Mouse (Mus musculus) layer of hippocampus, postnatal 10 days (tissue): ENCODE results near the gene Krtdap. TPM values are rescaled to one million over a fixed set of nuclear protein-coding genes. Genes with fewer than 3 reads are reported as not detected.
A peak's percentile ranks its signal among the peaks of the same experiment; 100 is the strongest.
"Not testable (repeated sequence)": the region's sequence is repeated elsewhere in the genome, so short reads cannot be mapped to it uniquely, and the experiment has no call there.

Experiments
- DNase-seq, 2 experiments: peaks; one replicate each; pipeline ENCODE4 v3.0.0; 2021; ENCODE audit warnings: low spot score in 2 of 2
- total RNA-seq, 2 experiments: library from RNA; stranded (reverse); gene quantifications; 2 replicates each; pipeline ENCODE4 v1.2.3; 2021

The Krtdap gene
- total RNA-seq, 2 experiments from 2014 or later: not detected

DNA sequence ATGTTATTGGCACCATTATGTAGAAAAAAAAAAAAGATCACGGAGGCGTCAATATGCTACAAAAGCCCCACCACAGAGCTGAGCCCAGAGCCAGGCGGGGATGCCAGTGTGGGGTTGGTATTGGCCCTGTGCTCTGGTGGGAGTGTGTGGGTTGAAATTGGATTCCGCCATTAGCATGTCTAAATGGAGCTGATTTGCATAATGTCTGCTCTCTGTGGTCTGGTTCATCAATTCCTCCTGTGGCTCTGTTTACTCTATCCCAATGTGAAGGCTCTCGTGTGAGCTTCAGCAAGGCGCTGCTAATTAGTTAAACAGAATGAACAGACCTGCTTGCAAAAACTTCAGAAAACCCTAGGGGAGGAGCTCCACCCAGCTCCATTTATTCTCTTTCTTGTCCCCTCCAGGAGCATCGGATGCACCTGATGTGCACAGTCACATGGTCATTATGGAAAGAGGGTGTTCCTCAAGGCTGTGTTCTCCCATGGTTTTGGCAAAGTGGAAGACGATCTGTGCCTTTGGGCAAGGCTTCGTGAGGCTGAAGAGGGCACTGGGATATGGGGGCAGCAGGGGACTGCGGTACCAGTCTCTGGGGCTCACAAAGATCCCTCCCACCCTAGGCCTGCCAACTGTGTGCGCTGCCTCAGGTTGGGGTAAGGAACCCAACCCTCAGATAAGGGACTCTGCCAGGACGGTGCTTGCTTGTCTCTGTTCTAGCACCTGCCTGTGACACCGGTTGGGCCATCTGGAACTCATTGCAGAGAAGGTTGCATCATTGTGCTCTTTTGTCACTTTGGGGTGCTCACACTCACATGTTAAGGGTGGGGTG lies 1.8 kb upstream of the Krtdap start:
- DNase-seq: peak; percentile 44 to 61

DNA sequence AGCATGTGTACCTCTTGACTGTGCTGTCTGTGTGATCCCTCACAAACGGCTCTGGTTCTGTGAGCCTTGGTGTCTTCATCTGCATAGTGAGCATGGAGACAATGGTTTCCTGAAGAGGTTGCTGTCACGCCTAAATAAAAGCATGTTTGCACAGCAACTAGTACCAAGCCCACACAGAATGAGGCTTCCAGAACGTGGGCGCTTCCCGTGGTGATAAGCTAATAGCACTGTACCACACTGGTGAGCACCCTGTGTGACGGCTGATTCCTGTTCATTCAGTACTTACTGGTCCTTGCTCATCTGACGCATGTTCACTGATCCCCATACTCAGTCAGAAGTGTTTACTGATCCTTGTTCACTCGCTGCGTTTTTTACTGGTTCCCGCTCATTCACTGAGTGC lies 2.4 kb downstream of the Krtdap start:
- DNase-seq: no peak

DNA sequence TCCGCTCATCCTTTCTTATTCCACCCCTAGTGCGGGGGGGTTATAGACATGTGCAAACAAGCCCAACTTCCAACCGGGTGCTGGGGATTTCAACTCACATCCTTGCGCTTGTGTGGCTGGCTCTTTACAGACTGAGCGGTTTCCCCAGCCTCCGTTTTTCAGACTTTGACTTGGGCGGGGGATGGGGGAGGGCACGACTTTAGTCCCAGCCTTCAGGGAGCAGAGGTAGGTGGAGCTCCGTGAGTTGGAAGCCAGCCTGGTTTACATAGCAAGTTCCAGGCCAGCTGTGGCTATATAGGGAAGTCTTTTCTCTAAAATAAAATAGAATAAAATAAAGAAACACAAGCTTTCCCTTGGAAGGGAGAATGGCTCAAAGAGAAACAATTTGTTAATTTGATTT lies 4.2 kb downstream of the Krtdap start:
- no peak for DNase-seq

DNA sequence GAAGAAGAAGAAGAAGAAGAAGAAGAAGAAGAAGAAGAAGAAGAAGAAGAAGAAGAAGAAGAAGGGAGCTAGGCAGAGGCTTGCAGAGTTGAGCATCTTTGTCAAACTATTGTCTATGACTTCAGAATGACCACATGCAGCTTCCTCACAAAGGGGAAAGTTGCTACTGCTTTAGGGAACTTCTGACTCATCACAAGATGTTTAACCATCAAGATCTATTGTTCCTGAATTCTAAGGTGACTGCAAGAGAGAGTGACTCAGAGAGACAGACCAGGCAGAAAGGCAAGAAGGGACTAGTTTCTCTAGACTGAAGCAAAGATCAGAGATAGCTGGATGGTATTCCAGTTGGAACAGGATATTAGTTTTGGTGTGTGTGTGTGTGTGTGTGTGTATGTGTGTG lies 7.2 kb downstream of the Krtdap start:
- no peak for DNase-seq

DNA sequence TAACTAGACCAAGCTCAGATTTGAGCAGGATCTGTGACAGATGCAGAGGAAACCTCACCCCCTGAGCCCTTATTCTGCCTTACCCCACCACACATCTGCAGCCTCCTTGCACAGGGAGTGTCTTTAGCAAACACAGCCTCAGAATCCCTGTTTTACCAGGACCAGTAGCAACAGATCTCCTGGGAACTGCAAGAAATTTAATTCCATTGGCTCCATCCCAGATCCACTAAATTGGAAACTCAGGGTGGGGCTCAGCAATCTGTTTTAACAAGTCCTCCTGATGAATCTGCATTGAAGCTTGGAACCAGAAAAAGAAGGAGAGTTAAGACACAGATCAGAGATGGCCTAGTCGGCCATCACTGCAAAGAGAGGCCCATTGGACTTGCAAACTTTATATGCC lies 9.1 kb downstream of the Krtdap start:
- no peak for DNase-seq

DNA sequence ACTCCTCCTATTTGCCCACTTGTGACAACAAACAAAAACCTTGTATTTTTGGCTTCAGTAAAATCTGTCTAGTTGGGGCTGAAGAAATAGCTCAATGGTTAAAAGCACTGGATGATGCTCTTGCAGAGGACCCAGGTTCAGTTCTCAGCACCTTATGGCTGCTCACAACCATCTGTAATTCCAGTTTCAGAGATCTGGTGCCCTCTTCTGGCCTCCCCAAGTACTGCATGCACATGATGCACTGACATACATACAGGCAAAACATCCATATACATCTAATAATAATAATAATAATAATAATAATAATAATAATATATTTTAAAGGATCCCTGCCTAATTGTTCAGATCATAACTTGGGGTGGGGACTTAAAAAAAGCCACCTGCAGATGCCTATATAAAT lies 13.0 kb downstream of the Krtdap start:
- no peak for DNase-seq

DNA sequence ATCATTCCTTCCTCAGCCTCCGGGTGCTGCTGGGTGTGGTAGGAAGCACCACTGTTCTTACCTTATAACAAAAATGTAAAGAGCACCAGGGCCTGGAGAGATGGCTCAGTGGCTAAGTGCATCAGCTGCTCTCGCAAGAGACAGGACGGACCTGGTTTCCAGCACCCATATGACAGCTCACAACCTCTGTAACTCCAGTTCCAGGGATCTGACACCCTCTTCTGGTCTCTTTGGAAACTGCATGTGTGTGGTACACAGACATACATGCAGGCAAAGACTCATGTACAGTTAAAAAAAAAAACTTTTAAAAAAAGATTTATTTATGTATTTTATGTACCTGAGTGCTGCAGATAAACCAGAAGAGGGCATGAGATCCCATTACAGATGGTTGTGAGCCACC lies 15.6 kb downstream of the Krtdap start:
- no peak for DNase-seq

DNA sequence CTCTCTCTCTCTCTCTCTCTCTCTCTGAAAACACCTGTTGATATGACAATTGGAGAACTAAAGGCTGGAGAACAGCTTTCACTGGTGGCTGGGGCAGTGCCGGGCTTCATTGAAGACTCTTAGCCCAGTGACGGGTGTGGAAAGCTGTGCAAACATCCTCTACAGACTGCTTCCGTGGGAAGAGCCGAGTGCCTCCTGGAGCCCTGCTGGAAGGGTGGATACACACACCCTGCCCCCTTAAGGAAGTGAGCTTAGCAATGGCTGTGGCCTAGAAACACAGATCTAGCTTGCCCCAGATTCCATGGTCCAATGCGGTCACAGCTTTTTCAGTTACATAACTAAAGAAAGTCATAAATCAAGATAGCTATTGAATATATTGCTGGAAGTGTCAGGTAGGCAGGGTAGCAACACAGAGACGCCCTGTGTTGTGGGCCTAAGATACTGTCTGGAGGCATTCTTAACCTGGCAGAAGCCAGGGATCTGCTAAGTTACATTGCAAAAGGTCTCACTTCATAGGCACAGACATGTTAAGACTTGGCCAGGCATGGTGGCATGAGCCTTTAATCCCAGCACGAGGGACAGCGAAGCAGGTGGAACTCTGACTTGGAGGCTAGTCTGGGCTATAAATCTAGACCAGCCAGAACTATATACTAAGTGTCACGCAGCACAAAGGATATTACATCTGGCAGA lies 16.5 kb downstream of the Krtdap start:
- no peak for DNase-seq

DNA sequence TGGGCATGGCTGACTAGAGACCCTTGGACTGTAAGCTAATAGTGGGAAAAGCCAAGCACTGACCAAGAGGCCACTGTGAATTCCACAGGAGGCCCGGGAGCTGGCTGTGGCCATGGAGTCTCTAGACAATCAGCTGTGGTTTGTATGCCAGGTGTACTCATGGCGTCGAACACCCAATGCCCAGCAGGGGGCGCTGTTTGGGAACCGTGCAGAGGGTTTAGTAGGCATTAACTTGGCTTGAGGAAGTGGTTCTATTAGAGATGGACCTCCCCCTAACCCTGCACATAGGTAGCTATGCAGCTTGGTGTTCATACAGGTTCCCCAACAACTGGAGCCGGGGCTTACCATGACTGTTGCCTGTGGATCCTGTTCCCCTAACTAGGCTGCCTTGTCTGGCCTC lies 18.2 kb downstream of the Krtdap start:
- DNase-seq: no peak

DNA sequence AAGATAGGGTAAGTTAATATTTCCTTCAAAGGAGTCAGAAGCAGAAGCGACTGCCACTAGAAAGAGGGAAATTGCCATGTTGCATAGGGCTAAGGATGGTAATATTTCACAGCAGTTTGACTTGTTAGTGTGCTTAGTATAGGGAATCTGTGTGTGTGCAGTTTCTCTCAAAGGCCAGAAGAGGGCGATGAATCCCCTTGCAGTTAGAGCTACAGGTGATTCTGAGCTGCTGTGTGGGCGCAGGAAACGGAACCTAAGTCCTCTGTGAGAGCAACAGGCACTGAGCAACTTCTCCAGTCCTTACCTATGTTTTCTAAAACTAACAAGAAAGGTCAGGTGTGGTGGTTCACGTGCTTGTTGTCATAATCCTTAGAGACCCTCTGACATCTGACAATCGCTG lies 22.6 kb downstream of the Krtdap start:
- no peak for DNase-seq

DNA sequence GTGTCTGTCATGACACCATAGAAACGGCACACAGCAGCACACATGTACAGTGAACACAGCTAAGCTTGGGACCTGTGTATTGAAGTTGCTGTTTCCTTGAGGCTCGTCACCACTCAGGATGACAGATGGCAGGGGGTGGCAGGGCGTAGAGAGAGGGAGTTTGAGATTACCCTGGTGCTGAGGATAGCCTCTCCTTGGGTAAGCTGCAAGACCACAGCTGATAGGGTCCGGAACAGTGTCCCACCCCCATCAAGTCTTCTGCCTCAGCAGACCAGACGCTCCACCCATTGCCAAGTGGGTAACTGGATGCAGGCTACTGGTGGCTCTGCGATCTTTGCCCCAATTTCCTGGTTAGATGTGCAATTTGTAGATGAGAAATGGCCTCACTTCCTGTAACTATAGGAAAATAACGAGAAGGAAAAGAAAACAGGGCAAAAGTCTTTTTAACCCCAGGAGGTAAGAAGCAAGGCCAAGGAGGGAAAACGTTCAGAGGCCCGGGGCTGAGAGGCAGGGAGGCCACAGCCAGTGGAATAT lies 24.1 kb downstream of the Krtdap start:
- DNase-seq: no peak

DNA sequence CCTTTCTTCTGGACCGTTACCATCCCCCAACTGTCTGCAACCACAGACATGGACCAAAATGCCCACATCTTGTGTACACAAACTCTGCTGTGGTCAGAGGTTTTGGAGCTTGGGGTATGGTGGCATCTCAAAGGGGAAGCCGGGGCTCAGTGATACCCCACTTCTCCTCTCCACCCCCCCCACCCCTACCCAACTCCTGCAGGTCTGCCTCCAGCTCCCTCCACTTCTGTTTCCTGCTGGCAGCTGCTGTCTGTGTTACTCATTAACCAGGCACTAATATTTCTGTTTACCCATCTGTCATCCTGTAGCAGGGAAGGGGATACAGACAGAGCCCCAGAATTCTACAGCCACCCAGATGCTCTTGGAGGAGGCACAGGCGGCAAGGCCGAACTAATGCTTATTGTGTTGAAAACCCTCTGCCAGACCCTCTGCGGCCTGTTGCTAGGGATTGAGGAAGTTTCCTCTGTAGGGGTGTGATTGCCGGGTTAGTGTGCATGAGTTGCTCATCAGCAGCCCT lies 24.7 kb downstream of the Krtdap start:
- DNase-seq: peak in 1 of 2 experiments; percentile 23

DNA sequence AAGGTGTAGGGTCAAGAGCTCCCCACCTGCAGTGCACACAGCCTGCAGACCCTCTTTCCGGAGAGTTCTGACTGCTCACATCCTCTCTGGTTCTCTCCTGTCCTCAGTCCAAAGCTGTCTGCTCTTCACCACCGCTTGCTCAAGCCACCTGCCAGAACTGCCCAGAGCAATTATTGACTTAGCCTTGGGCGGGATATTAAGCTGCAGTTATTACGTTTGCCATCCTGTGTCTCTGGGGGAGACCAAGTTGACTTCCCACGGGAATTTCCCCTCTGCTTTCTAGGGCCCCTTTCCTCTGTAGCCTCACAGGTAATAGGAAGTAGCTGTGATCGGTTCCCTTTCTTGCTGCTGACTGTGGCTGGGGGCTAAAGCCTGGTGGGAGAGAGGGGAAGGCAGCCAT lies 32.4 kb downstream of the Krtdap start:
- DNase-seq: no peak

DNA sequence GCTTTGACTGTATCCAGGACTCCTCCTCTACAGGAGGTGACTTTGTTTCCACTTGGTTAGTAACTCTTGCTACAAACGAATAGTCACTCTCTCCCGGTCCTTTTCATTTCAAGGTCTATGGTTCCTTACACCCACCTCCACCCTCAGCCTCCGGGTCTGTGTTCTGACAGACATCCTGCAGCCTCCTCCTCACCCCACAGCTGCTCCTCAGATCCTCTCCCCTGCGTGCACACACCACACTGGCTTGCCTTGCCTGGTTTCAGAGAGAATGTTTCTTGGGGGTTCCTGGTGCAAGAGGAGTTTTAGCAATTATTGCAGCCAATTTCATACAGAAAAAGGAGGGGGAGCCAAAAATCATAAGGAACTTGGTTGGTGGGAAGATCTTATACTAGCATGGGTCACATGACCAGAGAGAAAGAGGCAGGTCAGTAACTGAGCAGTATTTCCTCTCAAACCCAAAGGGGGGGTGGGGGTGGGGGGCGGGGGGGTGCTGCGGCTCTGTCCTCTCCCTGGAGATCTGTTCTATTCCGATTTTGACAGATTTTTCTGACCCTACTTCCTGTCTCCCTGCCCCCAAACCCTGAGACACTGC lies 33.3 kb downstream of the Krtdap start:
- no peak for DNase-seq

DNA sequence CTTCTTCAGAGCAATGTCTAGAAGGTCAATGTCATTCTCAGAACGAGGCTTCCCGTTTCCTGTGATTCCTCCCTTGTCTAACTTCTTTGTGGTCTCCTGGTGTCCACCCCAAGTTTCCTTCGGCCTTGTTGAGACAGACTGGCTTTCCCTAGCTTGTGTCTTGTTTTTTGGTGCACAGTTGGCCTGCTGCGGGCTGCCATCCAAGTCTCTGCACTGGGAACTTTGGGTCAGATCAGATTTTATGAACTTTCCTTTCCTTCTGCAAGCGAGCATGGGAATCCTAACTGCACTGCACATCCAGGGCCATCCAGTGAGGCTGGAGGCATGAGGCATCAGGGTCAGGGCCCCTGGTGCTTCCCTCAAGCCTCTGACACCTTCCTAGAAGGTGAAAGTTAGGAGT lies 33.8 kb downstream of the Krtdap start:
- DNase-seq: no peak

DNA sequence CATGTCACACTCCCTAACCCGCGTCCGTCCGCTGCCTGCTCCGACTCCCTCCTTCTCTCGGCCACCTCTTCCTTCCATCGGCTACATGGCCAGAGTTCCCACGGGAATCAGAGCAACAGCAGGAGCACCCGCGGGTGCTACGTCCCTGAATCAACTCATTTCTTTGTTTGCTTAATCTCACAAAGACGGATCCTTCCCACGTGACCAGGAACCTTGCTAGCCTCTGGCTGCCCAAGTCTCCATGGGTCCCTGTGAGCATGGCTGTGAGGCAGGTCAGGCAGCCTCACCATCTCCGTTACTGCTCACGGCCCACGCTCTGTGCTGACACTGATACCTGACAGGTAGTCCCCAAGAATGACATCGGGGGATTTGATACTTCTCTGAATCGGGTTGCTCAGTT lies 36.0 kb downstream of the Krtdap start, which contains the start of gene Ffar2:
Ffar2 (minus strand) TSS at position 101 of the 400 bp plus-strand sequence.
- no peak for DNase-seq

DNA sequence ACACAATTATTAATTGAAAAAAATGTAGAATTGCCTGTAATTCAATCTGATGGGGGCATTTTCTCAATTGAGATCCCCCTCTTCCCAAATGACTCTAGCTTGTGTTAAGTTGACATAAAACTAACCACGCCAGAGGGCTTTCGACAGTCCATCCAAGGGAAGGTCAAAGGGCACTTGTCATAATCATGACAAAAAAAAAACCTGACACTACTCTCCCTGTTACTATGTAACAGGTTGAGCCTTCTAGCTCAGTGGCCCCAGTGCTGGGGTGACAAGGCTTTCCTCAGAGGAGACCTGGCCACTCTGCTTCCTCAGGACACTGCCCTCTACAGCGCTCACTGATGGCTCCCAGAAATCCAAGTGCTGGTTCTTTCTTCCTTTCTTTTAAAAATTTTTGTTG lies 36.6 kb downstream of the Krtdap start:
- no peak for DNase-seq

DNA sequence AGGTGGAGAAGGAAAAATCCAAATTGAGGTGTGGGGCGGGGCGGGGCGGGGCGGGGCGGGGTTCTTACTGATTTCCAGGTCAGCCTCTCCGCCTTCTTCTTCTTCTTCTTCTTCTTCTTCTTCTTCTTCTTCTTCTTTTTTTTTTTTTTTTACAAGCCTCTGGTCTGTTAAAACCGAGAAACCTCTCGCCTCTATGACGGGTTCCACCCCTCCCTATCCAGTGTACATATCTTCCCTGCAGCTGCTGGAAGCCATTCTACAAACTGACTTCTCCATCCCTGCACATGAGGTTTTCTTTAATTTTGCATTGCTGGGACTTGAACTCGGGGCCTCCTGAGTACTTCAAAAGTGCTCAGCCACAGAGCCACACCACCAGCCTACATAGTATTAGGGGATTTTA lies 39.0 kb downstream of the Krtdap start:
- DNase-seq: no peak

DNA sequence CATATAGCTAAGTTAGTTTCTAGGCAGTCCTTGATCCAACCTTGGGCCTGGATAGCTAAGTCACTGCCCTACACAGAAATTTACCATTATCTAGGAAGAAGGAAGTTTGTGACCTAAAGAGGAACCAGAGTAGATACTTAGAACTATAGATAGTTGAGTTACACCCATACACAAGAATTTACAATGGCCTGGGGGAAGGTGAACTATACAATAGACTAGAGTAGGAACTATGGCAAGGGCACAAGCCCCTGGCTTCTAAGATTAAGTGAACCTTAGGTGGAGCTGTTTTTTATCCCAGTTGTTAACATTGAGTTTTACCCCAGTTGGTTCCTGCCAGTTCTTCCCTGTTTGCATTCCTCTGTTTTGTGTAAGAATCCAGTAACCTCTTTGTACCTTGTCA lies 41.2 kb downstream of the Krtdap start:
- not testable (repeated sequence) for DNase-seq

DNA sequence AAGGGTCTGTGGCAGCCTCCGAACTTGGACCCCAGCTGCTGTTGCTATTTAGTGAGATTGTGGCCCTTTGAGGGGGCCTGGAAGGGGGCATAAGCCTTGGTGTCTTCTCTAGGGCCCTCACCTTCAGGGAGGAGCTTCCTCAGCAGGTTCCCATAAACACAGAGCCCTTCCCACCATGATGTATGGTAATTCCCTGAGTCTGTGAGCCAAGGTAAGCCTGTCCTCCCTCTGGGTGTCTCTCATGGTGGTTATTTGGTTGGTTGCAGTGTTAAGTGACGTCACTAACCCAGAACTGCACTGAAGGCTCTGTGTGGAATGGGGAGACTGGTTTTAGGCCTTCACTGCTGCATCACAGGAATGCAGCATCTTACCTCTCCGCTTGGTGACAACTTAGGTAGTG lies 41.7 kb downstream of the Krtdap start:
- no peak for DNase-seq

DNA sequence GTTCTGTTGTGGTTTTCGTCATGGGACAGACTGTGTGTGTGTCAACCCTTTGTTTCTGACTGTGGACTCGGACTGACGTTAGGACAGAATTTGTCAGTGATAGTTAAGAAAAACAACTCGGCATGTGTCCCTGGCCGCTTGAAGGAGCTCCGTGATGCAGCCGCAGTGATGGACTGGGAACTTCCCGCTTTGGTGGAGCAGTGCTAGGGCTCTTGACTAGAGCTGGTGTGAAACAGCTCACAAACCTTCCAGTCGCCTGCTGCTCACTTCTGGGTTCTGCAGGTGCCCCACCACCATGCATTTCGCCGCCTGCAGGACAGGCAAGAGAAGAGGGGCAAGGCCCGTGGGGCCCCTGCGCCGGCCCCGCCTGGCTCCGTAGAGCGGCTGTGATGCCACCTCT lies 44.6 kb downstream of the Krtdap start:
- no peak for DNase-seq

DNA sequence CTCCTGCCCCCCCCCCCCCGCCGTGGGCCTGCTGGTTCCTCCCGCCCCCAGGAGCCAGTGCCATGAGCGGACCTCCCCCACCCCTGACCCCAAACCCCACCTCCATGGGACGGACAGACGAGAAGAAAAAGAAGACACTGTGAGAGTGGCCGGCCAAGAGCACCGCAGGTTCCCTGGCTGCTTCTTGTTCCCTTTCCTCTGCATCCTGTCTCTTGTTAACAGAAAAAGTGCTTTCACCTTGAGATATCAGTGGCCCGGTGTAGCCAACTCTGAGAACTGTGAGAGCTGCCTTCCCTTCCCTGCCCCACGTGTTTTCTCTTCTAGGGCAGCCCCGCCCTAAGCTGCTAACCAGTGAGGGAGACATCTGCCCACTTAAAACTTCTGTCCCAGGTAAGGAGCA lies 45.0 kb downstream of the Krtdap start:
- DNase-seq: not testable (repeated sequence)
